Mouse (Mus musculus) B cell, adult 2 months (primary cell): ENCODE measurements around the gene Pprc1.

Experiments used
- DNase-seq, 2 experiments: peaks; one replicate each; pipeline ENCODE4 v3.0.0; 2022

The Pprc1 gene

DNA sequence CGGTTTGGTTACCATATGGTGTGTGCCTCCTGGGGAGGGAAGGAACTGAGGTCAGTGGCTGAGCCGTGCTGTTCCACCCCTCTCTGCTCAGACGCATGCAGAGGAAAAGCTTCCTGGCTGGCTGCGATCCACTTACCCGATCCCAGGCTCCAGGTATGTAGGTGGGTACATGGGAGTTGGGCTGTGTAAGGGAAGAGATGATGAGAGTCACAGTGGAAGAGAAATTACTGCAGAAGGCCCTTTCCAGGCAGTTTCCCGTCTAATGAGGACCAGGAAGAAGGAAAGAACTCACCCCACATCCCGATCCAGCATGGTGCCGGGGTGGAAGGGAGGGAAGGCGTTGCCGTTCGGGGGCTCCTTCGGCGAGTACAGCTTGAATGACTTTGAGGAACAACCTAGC, 8.7 kb upstream of the Pprc1 start:
- no peak for DNase-seq

GRCm38 (mm10) chr19:46036477-46037242, 8.0 kb upstream of the Pprc1 start:
- peak; percentile 54 to 57 for DNase-seq

GRCm38 (mm10) chr19:46037243-46037924, 7.3 kb upstream of the Pprc1 start:
- DNase-seq, result peak; percentile 46 to 53

DNA sequence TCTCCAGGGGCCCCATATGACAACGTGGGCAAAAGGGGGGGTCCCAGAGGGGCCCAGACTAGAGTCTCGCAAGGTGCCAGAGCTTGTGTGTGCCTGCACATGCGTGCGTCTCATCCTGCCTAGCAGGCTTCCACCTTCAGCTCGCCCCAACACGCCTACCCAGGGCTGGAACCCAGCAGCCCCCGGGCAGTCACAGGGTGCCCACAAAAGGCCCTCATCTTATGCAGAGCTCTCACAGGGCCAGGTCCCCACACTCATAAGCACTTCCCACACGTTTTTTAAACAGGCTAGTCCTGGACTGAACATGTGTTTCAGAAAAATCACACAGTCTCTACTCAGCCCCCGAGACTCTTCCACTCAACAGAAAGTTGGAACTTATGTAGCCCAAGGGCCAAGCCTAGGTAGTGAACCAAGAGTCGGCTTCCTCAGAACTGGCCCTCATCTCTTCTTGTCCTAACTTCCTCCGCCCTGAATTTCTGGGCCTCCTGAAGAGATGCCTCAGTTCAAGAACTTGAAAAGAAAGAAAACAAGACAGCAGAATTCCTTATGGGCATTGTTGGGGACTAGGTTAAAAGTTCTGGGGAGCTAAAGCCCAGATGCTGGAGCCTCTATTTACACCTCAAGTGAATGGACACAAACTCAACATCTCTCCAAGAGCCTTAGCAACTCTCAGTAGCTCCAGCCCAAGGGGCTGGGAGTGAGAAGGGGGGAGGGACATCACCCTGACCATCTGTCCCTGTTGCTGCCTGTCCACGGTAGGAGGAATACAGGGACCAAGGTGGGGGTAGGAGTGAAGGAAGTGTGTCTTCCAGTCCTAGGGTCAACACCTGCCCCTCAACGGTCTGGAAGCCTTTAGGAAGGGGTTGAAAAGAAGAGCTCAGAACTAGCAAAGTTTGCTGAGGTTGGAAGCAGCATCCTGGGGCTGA, 6.5 kb upstream of the Pprc1 start:
- no peak for DNase-seq

DNA sequence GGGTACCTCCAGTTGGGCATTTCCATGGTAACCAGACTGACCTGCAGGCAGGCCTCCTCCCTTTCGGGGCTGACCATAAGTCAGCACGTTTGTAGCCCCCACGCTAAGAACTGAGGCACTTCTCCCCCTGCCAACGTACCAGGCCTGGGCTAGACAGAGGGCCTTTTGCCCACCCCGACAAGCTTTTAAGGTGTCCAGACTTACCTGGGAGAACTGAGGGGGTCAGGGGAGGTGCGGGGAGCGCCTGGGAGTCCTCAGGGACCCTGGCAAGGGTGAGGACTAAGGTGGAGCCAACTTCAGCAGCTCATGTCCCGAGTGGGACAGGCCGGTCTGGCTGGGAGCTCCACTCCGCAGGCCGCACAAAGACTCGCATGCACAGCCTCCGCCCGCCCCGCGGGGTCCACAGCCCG, 5.8 kb upstream of the Pprc1 start:
- peak in 1 of 2 experiments; percentile 9 for DNase-seq

DNA sequence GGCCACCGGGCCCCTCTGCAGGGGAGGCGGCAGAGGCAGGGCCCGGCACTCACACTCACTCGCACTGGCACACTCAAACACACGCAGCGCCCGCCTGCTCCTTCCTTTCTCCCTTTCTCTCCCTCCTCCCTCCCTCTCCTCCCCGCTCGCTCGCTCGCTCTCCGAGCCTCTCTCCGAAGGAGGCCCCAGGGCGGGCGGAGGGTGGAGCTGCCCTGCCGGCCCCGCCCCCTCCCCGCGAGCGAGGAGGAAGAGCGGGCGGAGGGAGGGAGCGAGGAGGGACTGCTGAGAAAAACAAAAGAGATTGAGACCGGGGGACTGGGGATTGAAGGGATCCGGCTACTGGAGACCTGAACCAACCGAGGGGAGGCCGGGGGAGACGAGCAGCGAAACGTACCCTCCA, 5.2 kb upstream of the Pprc1 start:
- DNase-seq, result peak; percentile 87 to 89

DNA sequence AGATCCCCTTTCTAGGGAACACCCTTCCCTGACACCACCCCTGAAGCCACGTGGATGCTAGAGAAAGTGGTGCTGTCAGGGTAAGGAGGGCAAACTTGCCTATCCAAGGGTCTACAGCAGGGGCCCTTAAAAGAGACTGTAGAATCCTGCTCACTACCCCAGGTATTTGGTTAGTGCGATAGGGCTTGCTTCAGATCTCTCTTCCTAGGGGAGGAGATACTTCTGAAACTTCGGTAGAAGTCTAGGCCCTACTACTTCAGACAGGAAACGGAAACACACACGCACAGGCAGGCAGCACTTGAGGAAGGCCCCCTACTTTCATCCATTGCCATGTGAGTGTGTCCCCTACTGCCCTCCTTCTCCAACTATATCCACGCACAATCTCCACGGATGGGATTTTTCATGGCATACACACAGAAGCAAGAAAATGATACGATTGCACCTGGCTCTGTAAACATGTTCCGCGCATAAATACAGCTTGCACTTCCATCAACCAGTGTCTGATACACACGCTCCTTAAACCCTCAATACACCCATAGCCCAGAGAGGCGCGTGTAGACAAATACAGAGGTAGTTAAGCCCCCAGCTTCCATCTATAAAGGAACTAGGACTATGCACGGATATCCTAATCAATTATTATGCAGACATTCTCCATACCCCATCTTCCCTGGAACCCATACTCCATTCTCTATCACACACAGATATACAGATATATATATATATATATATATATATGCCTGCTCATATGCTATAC, 4.4 kb upstream of the Pprc1 start:
- peak; percentile 30 to 37 for DNase-seq

DNA sequence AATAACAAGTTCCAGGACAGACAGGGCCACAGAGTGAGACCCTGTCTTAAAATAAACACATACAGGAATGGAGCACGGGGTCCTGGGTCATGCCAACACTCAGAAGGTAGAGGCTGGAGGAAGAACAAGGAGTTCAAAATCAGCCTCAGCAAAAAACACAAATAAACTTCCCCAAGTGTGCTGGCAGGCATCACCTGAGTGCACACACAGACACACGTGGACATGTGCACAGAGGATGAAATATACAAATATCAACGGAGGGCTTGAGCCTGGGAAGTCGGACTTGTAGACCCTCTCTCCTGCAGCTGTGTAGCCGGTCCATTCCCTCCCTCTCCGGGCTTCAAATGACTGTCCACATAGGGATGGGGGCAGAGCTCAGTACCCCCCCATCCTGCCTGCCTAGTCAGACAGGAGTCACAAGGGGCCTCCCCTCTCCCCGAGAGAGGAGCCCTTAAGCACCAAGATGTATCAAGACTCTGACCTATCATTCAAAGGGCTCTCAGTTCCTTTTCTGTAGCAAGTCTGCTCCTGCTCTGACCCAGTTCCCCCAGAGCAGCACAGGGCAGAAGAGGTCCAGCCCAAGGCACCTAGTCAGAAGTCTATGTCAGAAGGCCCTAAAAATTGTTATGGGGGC, 3.3 kb upstream of the Pprc1 start:
- DNase-seq, result peak; percentile 52 to 53

DNA sequence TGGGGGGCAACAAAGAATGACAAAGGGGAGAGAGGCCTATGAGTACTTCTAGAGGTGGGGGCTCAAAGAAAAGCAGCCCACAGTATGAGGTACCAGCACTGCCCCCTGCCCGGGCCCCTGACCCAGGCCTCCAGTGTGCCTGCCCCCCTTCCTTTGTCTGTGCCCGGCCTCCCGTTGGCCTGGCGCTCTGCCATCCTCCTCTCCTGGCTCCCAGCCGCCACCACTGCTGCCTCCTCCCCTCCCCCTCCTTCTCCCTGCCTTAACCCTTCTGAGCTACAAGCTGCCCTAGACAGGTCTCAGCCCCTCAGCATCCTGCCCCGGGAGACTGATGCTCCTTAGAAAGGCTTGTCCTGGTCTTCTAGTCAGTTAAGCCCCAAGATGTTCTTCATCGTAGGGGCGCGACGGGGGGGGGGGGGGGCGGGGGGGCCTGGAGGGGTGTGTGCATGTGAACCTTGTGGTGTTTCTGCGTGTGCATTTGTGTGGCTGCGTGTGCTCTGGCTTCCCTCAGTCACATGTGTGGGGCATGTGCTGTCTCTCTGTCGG, 2.7 kb upstream of the Pprc1 start:
- DNase-seq, result peak in 1 of 2 experiments; percentile 26

GRCm38 (mm10) chr19:46042476-46043011, 2.1 kb upstream of the Pprc1 start:
- DNase-seq, result peak; percentile 31 to 32

DNA sequence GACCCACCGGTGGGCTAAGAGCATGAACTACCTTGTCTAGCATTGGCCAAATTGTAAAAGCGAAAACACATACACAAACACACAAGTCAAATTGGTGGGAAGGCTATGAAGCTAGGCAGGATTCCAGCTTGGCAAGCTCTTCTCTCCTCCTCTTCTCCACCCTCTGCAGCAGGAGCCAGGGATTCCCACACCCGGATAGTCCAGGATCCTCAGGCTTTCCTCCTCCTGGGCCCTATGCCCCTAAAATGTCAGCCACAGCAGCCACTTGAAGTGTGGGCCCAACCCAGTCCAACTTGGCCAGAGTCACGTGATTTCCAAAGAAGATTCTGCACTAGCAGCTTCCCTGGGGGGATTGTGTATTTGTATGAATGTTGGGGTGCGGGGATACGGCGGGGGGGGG, 1.3 kb upstream of the Pprc1 start:
- no peak for DNase-seq

DNA sequence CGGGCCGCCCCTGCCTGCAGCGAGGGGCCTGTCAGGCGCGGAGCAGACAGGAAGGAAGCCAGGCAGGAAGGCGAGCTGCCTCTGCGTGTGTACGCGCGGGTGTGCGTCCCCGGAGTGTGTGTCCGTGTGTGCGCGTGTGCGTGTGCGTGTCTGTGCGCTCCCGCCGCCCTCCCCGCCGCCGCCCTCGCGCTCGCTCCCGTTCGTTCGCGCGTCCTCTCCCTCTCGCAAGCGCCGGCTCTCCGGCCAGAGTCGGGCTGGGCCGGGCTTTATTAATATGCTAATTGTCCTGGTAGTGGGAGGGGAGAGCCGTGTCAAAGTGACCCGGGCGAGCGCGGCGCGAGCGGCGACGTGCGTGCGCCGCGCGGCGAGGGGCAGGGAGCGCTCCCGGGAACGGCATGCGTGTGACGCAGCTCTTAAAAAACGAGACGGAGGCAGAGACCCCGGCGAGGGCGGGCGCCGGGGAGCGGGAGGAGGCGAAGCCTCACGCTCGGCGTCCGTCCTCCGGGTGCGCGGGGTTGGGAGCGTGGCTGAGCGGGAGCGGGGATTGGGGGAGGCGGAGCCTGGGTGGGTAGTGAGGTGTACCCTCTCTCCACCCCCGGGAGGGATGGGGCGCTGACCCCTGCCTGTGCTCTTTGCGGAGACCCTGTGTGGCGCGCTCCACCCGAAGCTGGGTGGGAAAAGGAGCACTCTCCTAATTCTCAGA, 458 bp downstream of the Pprc1 start, which contains the start of gene Ldb1:
Ldb1 (minus strand) TSS at position 222 of the 703 bp plus-strand sequence.
- peak; percentile 78 to 79 for DNase-seq

- DNase-seq, result peak in 1 of 2 experiments; percentile 24
Observed at GRCm38 (mm10) chr19:46045696-46046311, 1.1 kb downstream of the Pprc1 start.

GRCm38 (mm10) chr19:46046621-46047025, 1.9 kb downstream of the Pprc1 start:
- no peak for DNase-seq

- DNase-seq, result no peak
Observed at GRCm38 (mm10) chr19:46047426-46047825, 2.7 kb downstream of the Pprc1 start.

DNA sequence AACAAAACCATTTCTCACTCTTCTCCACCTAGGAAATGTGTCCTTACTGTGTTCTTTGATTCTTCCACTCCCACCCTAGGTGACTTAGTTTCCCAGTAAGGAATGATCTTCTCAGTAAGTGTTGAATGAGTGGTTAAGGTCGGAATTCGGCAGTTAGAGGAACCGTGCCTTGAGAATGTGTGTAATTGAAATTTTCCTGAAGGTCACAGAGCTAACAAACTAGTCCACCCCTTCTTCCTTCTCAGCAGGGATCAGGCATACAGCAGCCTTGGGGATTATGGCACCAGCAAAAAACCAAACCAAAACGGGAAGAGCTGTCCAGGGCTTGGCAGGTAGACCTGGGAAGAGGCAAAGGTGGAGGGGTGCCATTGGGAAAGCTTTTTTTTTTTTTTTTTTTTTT, 4.4 kb downstream of the Pprc1 start:
- no peak for DNase-seq

GRCm38 (mm10) chr19:46050462-46050861, 5.8 kb downstream of the Pprc1 start:
- peak; percentile 27 to 36 for DNase-seq

GRCm38 (mm10) chr19:46055752-46056387, 11.2 kb downstream of the Pprc1 start:
- no peak for DNase-seq

DNA sequence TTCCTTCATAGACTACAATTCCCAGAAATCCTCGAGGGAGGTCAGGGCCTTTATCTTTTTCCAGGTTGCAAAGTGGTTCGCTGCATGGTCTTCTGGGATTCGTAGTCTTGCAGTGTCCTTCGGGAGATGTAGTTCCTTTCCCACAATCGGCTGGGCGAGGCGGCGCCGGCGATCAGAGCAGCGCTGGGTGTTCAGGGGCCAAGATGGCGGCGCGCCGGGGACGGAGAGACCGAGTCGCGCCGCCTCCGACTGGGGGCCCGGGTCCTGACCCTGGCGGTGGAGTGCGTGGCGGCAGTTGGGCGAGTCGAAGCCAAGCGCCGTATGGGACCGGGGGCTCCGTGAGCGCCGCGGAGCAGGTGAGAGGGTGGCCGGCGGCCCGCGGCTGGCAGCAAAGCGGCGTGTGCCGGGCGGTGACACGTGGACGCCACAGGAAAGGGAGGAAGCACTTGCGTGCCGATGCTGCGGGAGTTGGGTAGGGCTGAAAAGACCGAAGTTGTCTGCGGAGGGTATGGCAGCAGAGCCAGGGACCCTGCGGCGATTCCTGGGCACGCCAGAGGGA, 11.8 kb downstream of the Pprc1 start:
- DNase-seq, result peak; percentile 90 to 92
